Mouse (Mus musculus) G1E (cell line): ENCODE data around the gene Mroh2a.

Experiments
- CTCF ChIP-seq: IDR thresholded peaks from 2 replicates; pipeline ENCODE4 v1.5.1; 2012; ENCODE audit warnings: low read depth, low read length, inconsistent platforms, mixed read lengths
- GATA1 ChIP-seq: IDR thresholded peaks from 2 replicates; pipeline ENCODE4 v1.6.1; 2012; ENCODE audit warnings: borderline replicate concordance, low read length, inconsistent platforms, mixed read lengths
- GATA2 ChIP-seq: IDR thresholded peaks from 2 replicates; pipeline ENCODE4 v1.6.1; 2012; ENCODE audit warnings: low read depth, low read length, inconsistent platforms, borderline replicate concordance
- POLR2AphosphoS5 ChIP-seq: IDR thresholded peaks from 2 replicates; pipeline ENCODE4 v1.6.1; 2012; ENCODE audit warnings: low read depth, low read length, inconsistent platforms; ENCODE audit not compliant: insufficient replicate concordance

DNA sequence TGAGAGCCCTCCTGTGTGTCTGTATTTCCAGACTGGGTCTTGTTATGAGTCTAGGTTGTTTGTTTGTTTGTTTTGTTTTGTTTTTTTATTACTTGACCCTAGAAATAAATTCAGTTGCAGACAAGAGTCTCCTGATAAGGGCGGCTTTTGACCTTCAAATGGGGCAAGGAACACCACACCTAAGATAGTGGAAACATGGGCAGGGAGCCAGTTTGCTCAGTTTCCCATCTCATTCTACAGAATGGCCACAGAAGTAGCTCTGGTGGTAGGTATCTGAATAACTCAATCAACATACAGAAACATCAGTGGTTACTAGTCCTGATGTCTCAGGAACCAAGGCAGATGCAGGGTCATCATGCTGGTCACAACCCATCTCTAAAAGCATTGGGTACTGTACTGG, 67.9 kb downstream of the Mroh2a start:
- TF ChIP-seq CTCF (no peak), GATA1 (no peak), GATA2 (no peak), POLR2AphosphoS5 (no peak)
